Mouse (Mus musculus): Measurements from ENCODE around the gene Zfp423. TPM values are rescaled to one million over a fixed set of nuclear protein-coding genes. Genes with fewer than 3 reads are reported as not detected.

Gene Zfp423
- total RNA-seq, 2 experiments from 2014 or later, result 25.4 to 32.6 TPM

DNA sequence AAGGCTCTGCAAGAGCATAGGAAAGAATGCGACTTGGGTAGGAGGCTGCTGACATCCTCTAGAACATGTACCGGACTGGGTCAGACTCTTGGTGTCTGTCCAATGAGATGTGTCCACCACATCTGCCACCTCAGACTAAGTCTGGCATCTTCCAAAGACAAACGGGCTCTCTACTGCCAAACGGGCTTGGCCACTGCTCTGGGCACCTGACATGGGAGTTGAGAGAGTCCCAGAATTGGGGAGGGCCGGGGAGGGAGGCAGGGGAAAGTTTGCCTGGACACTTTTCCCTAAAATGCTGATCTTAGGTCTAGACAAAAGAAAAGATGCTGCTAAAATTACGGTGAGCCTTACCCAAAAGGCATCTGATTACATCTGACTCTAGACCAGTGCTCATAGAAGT is 36.5 kb downstream of the Zfp423 start:
- H3K27ac ChIP-seq, result no peak overlapping the region
- no peak for TF ChIP-seq CTCF (IDR thresholded peaks at IDR 0.05)
- H3K4me3 ChIP-seq, result no peak overlapping the region
- intact Hi-C loops (cut with DNase I), result no loop called here
- DNase-seq (ENCODE audit: extremely low spot score in 1 of 2, low spot score in 2 of 2), result no peak

DNA sequence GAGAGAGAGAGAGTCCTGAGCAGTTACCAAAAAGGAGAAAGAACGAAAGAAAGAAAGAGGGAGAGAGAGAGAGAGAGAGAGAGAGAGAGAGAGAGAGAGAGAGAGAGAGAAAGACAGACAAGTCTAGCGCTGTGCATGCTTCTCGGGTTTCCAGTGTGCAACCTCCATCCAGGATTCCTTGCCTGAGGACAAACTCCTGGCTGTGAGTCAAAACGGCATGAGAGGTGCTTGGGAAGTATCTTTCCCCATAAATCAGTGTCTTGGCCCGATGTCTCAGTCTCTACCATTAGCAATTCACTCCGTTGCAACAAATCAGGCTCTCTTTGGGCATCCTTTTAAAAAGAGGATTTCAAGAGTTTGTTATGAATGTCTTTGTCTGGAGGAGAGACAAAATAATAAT is 36.9 kb downstream of the Zfp423 start:
- no peak for DNase-seq (ENCODE audit: extremely low spot score in 1 of 2, low spot score in 2 of 2)
- Histone ChIP-seq H3K4me3 (no peak overlapping the region), H3K27ac (no peak overlapping the region)
- intact Hi-C loops (cut with DNase I), result no loop called here
- TF ChIP-seq CTCF (IDR thresholded peaks at IDR 0.05), result no peak

DNA sequence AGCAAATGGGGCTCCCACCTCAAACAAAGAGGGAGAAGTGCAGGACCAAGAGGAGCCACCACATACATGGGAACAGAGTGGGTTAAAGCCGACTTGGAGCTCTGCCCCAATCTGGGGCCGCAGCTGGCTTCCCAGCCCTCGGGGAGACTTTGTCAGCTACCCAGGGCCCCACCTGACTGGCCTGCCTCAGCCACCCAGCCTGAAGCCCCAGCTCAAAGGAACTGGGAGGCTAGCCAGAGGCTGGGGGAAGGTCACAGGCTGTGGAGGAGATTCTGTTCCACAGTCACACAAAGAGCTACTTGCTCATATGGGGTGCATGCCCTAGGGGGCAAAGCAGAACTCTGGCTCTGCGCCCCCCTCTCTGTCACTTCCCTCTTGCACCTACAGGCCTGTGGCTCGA is 41.4 kb downstream of the Zfp423 start:
- Histone ChIP-seq H3K27ac (no peak overlapping the region), H3K4me3 (no peak overlapping the region)
- peak; percentile 31 to 32 for DNase-seq (ENCODE audit: extremely low spot score in 1 of 2, low spot score in 2 of 2)
- no peak for TF ChIP-seq CTCF (IDR thresholded peaks at IDR 0.05)
- intact Hi-C loops (cut with DNase I), result no loop called here

DNA sequence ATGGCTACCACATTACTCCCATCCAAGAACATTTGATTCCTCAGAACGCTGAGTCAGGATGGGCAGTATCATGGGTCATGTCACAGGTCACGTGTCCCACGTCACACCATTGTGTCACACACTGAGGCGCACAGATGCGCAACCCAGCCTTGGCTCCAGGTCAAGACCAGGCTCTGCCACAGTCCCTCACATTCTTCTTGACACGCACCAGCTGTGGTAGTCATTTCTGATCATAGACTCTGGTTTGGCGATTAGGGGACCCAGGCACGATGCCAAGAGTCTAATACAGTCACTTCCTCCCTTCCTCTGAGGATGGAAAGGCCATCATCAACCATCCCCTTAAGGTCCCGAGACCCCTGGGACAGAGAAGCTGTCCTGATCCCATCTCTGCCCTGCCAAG is 43.6 kb downstream of the Zfp423 start:
- Histone ChIP-seq H3K4me3 (no peak overlapping the region), H3K27ac (no peak overlapping the region)
- DNase-seq (ENCODE audit: extremely low spot score in 1 of 2, low spot score in 2 of 2), result no peak
- no peak for TF ChIP-seq CTCF (IDR thresholded peaks at IDR 0.05)
- intact Hi-C loops (cut with DNase I), result no loop called here

DNA sequence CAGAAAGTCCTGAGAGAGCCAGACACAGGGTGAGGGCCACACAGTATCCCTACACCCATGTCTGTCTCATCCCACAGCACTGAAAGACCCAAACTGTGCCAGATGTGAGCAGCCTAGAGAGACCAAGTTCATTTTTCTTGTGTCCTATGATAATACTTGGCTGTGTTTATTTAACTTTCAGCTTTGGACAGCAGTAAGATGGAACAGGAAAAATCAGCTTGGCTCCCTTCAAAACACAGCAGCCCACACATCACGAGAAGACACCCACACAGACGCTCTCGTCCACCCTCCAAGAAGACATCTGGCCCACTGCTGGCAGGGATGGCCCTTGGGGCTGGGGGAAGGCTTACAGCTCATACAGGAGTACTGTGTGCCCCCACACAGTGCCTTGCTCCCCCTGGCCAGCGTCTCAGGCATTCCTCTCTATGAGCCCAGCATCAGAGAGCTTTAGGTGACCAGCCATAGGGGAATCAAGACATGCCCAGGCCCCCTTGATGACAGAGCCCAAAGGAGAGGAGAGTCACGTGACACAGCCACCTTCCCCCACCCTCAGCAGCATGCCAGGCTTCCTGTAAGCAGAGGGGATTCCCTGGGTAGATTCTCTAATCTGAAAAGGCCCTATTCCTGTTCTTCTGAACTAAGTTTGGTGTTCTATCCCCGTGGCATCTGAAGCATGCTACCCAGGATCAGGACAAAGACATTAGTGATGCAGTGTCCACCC is 45.0 kb downstream of the Zfp423 start:
- no peak overlapping the region for H3K4me3 ChIP-seq

DNA sequence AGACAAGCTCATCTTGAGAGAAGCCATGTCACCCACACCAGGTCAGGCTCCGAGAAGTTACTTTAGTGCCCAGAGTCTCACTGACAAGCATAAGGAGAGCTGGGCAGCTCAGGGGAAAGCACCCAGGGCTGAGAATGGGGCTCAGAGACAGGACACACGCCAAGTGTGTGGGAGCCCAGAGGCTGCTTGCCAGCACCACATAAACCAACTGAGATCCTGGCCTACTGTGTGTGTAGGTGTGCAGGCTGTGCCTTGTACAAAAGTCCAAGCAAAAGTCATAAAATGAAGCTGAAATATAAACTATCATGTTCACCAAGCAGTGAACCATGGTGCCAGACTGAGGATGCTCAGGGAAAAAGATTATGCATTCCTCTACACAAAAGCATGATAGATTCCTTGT is 50.5 kb downstream of the Zfp423 start:
- Histone ChIP-seq H3K27ac (no peak overlapping the region), H3K4me3 (no peak overlapping the region)
- intact Hi-C loops (cut with DNase I), result no loop called here
- DNase-seq (ENCODE audit: extremely low spot score in 1 of 2, low spot score in 2 of 2), result peak in 1 of 2 experiments; percentile 30
- no peak for TF ChIP-seq CTCF (IDR thresholded peaks at IDR 0.05)

More for the DNA sequence above, 45.0 kb downstream of the Zfp423 start:
- no peak overlapping the region for H3K27ac ChIP-seq
- intact Hi-C loops (cut with DNase I), result no loop called here
- TF ChIP-seq CTCF (IDR thresholded peaks at IDR 0.05), result no peak
- DNase-seq (ENCODE audit: extremely low spot score in 1 of 2, low spot score in 2 of 2), result no peak

DNA sequence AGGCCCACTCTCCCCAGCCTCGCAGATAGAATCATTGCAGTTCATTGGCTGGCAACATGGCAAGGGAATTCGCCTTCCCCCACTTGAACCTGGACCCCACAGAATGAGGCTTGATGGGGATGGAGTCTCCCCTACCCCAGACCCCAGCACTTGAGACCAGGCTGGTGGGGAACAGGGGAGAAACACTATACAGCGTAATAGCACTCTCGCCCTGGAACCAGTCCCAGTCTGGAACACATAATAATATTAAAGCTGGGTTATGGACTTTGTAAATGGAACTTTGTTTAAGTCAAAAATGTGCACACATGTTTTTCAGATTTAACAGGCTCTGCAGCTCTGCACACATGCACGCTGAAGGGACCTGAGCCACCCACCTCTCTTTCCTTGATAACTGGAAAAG is 54.0 kb downstream of the Zfp423 start:
- TF ChIP-seq CTCF (IDR thresholded peaks at IDR 0.05), result no peak
- H3K27ac ChIP-seq, result no peak overlapping the region
- DNase-seq (ENCODE audit: extremely low spot score in 1 of 2, low spot score in 2 of 2), result no peak
- intact Hi-C loops (cut with DNase I), result no loop called here
- H3K4me3 ChIP-seq, result no peak overlapping the region

DNA sequence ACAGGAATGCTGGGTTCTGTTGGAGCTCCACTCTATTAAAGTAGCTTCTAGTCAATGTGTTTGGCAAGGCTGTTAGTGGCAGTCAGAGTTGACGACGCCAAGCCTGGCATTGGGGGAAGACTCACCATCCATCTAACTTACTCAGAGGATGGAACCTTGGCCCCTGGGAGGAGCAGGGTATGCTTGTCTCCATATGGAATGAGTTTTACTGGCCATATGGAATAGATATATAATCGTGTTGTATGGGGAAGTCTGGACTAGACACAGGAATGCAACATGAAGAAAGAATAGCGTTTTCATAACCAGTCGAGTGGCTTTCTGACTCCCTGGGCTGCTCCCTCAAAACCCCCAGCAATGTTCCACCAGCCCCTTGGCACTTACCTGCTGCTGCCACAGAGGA is 55.3 kb downstream of the Zfp423 start:
- no peak for DNase-seq (ENCODE audit: extremely low spot score in 1 of 2, low spot score in 2 of 2)
- no peak for TF ChIP-seq CTCF (IDR thresholded peaks at IDR 0.05)
- Histone ChIP-seq H3K4me3 (no peak overlapping the region), H3K27ac (no peak overlapping the region)
- intact Hi-C loops (cut with DNase I), result no loop called here

DNA sequence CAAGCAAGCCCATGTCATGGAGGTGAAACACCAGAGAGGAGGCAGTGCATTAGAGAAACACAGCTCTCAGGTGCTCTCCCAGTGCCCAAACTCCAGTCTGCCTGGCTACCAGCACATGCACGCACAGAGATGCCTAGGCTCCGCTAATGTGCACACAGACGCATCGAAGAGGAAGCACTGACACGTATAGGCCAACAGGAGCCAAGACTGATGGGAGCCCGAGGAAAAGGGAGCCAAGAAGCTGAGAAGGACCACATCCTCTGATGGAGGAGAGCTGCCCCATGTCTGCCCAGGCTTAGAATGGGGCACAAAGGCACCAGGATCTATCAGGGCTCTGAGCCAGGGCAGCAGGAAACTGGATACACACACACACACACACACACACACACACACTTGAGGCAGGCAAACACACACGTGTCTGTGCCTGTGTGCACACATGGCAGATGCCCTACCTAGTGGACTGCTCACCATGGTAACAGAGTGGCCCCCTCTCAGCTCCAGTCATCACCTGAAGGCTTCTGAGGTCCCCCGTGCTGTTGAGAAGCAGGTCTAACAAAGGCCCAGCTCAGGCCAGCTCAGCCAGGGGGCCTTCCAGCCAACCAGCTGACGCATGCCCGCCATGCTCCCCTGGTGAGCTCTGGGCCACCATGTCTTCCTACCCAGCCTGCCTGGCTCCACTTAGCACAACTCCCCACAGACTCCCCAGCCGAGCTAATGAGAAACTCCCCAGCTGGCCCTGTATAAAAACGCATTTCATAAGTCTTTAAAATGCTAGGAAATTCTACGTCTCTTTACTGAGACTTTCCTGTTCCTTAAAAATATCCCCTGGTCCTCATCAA is 64.0 kb downstream of the Zfp423 start:
- Histone ChIP-seq H3K27ac (no peak overlapping the region), H3K4me3 (no peak overlapping the region)
- no peak for DNase-seq (ENCODE audit: extremely low spot score in 1 of 2, low spot score in 2 of 2)
- intact Hi-C loops (cut with DNase I), result no loop called here
- no peak for TF ChIP-seq CTCF (IDR thresholded peaks at IDR 0.05)

DNA sequence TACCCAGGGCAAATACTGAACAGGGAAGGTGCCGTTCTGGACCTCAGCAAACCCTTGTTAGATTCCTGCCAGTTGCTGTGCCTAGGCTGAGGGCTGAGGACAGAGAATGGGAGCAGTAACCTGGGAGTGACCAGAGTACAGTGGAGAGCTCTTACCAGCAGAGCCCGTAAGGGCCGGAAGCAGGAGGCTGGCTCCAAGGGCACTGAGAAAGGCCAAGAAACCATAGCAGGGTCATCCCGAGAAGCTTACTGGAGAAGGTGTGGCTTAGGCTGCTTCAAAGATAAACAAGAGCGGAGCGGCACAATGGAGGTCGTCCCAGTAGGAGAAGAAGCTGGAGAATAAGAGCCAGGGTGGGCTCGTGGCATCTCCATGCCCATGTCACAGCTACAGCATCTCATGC is 65.1 kb downstream of the Zfp423 start:
- no peak for TF ChIP-seq CTCF (IDR thresholded peaks at IDR 0.05)
- no peak overlapping the region for H3K4me3 ChIP-seq
- no peak for DNase-seq (ENCODE audit: extremely low spot score in 1 of 2, low spot score in 2 of 2)
- intact Hi-C loops (cut with DNase I), result no loop called here
- H3K27ac ChIP-seq, result no peak overlapping the region

DNA sequence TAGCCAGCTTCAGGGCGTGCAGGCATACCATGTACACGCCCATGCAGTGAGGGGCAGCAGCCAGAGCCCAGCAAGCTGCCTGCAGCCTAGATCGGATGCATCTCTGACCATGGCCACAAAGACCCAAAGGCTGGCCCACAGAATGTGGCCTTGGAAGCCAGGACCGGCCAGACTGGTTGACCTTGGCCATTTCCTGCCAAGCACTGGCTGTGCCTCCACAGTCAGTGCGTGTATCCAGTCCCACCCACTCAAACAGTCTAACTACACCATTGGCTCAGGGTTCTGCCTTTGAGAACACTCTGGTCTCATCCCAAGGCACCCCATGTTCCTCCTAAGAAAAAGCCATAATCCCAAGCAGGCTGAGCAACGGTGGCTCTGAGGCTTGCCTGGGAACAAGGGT is 65.8 kb downstream of the Zfp423 start:
- Histone ChIP-seq H3K4me3 (no peak overlapping the region), H3K27ac (no peak overlapping the region)
- TF ChIP-seq CTCF (IDR thresholded peaks at IDR 0.05), result no peak
- intact Hi-C loops (cut with DNase I), result no loop called here
- no peak for DNase-seq (ENCODE audit: extremely low spot score in 1 of 2, low spot score in 2 of 2)

DNA sequence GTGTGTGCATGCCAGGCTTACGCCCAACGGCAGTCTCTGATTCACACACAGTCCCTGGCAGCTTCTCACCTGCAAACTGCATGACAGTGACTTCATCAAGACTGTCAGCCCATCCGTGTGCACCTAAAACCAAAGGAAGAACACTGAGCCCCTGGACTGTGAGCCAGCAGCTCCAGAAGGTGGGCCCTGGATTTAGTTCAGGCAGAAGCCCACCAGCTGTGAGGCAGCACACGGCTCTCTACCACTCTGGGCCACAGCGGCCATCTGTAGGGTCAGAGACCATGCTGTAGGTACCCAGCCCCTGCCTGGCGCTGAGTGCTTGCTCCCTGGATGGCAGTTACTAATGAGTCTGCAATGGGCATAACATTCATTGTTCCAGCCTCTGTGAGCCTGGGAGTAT is 66.5 kb downstream of the Zfp423 start:
- Histone ChIP-seq H3K27ac (no peak overlapping the region), H3K4me3 (no peak overlapping the region)
- TF ChIP-seq CTCF (IDR thresholded peaks at IDR 0.05), result no peak
- intact Hi-C loops (cut with DNase I), result no loop called here
- no peak for DNase-seq (ENCODE audit: extremely low spot score in 1 of 2, low spot score in 2 of 2)

DNA sequence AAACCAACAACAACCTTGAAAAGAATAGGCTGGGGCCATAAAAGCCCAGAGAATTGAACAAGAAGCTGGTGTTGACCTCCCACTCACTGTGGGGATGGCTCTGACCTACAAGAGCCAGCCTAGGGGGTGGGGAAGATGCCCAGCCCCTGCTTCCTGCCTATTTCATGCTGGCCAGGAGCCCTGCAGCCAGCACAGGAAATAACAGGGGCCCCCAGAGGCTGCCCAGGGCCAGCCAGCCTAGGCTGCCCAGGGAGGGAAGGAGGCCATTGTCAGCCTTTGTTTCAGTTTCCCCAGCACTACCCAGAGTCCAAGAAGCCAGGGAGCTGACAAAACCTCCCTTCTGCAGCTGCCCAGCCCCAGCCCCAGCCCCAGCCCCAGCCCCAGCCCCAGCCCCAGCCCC is 67.5 kb downstream of the Zfp423 start:
- no peak for DNase-seq (ENCODE audit: extremely low spot score in 1 of 2, low spot score in 2 of 2)
- no peak; the same call in 1 of the 2 replicates for TF ChIP-seq CTCF (IDR thresholded peaks at IDR 0.05)
- no peak overlapping the region for H3K27ac ChIP-seq
- H3K4me3 ChIP-seq, result no peak overlapping the region
- intact Hi-C loops (cut with DNase I), result no loop called here

Data from left cerebral cortex, adult 2 months (tissue).